Mouse (Mus musculus): ENCODE measurements around the gene Bmper.

Gene Bmper

DNA sequence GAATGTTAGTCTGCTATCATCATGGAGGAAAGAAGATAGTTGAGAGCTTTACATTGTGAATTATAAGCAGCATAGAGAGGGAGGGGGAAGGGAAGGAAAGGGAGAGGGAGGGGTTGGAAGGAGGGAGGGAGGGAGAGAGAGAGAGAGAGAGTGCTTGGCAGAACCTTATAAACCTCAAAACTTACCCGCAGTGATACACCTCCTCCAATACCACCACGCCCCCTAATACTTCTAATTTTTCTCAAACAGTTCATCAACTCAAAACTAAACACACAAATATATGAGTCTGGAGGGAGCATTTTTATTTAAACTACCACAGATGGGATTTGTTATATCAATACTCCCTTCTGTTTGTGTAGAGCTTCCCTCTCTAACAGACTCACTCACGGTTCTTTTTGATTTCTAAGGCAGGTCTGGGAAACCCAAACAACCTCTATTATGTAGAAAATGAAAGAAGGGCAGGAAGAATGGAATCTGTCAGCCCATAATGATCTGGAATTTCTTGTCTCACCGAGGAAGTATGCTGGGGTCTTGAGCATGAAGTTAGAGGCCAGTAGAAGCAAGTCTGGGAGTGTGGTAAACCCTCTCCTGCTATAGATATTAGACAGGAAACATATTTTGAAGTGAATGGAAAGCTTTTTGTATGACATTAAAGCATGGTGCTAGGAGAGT, 152.0 kb downstream of the Bmper start:
- no peak for DNase-seq (ENCODE audit: low spot score)

DNA sequence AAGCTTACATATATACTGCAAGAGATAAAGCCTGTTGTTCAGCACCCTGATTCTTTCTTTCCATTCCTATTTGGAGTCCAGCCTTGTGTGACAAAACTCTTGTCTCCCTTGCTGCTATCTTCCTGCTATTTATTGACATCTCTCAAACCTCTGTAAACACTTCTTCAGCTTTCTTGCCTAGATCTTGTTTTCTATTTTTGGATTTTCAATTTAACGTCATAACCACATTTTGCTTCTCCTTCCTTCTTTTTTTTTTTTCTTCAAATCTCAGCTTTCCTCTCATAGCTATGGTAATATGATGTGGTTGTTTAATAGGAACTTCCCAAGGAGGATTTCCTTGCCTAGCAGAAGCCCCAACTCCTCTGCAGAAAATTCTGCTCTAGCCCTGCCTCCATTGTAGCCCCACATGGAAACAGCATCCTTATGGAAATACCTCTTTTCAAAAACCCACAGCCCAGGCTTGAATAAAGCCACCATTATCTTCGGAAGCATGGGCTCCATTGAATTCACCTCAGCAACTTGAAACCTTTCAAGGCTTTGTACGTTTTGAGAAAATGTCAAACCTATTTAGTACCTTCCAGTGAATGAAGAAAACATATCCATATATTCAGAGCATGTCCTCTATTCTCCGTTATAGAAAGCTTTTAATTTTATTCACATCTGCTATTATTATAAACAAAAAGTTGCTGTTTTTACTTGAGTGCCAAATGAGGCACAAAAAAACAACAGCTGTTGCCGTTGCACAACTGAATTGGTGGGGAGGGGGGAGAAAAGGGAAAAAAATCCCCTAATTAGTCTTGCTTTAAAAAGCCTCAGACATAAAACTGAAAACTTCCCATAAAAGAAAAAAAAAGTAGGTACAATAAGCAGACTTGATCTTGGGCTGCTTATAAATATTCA, 155.2 kb downstream of the Bmper start:
- no peak for DNase-seq (ENCODE audit: low spot score)

DNA sequence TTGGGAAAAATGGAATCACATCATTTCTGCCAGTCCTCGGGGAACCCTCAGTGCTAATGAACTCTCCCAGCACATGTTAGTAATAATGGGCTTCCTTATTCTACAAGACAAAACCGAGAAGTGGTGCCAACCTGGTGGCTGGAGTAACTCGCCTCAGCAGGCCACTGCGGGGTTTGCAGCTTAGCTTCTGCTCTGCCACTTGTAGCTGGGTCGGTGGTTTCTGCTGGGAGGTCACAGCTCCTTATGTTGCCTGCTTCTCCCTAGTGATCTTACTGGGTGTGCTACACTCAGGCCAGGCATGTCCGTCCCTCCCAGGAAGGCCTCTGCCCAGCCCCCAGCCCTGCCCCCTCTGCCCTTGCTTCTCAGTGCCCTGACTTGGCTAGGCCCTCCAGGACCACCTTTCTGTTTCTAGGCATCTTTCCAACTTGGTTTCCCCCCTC, 155.9 kb downstream of the Bmper start:
- peak; percentile 42 for DNase-seq (ENCODE audit: low spot score)

DNA sequence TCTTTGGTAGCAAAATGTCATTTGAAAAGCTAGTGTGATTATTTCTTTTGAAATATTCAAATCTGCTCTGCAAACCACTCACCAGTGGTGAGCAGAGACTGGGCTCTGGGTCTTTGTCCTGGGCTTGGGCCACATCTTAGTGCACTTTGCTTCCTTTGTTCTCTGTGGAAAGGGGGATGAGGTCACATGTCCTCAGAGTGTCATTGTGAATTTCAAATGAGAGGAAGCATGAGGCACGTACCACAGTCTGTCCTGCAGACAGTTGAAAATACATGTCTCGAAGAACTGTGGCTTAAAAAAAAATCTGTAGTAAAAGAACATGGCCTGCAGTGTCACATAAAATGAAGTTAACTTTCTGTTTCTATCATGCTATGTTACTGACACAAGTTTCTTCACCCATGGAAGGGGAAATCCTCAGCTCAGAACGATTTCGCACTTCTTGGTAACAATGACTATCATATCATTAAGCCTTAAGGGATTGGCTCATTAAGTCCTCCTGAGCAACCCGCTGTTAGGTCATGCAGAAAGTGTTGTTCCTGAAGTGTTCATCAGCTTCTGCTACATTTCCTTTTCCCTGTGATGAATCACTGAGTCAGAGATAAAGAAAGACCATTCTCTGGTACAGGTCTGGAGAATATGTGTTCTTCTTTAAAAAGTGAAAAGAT, 157.4 kb downstream of the Bmper start:
- DNase-seq (ENCODE audit: low spot score), result no peak

DNA sequence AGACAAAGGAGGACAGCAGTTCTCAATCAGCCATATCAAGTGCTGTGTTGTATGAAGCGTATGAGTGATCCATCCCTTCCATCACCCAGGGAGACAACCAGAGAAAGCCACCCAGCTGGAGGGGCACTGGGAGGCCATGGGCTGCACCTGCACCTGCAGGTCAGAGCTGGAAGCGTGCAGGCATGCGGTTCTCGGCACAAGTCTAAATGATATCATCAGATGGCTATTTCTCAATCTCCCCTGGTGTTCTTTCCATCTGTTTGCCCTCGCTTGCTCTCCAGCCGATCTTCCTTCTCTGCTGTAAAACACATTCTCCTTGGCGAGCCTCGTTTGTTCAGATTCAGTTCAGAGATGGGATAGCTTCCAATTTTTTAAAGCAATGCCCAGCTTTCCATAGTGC, 160.4 kb downstream of the Bmper start:
- no peak for DNase-seq (ENCODE audit: low spot score)

DNA sequence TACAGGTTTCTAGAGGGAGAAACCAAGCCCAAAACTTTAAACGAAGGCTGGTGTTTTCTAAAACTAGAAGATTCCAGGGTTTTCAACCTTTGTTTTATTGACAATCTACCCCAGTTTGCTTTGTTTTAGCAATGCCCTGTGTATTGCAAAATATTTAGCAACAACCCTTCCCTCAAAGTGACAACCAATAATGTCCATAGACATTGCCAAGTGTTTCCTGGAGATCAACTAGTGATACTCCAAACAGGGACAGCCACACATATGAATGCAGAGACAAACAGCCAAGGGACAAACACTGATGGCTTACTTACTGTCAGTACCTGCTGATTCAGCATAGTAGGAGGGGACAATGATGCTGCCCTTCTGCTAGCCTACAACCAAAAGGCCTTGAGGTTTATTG, 161.0 kb downstream of the Bmper start:
- no peak for DNase-seq (ENCODE audit: low spot score)

DNA sequence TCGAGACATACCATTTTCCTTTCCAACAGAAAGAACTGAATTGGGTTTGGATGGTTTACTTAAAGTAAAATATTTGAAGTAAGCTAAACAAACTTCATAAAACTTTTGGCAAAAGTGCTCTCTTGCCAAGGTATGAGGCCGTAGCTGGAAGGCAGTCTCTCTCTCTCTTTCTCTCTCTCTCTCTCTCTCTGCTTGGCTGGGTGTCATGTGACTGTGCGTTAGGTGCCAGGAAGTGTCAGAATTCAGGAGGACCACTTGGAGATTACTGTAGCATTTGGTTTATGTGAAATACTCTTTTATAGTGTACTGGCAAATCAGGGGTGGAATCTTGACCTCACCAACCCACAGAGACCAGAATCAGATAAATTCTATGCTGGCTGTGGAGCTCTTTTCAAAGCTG, 162.0 kb downstream of the Bmper start:
- no peak for DNase-seq (ENCODE audit: low spot score)

DNA sequence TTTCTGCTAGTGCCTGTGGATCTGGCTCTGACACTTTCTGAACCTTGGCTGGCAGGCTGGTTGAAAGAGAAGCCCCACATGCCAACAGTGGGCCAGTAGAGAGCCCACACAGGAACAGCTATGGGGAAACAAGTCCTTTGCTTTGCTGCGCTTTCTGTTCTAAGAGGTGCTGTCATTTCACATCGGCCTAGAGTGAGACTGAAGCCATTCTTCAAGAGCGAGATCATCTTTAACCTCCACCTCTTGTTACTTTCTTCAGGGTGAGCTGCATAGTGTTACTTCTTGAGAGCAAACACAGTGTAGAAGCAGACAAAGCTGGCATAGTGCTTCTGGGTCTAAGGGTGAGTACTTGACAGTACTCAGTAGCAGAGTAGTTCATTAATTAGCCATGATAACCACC, 163.3 kb downstream of the Bmper start:
- DNase-seq (ENCODE audit: low spot score), result no peak

DNA sequence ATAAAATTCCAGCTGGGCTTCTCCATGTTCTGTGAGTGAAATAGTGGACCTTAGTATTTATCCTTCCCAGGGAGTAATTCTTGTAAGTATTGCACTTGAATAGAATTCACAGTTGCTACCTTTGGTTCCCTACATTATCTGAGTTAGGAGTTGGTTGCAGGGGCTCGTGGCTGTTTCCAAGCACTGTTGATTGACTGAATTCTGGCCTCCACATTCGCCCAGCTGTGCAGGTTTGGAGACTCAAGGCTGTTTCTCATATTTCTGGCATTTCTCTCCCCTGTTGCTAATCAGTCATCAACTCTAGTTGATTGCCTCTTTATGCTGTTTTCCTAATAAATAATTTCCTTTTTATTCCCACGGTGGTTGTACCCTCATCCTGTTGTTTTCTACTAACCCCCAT, 167.2 kb downstream of the Bmper start:
- DNase-seq (ENCODE audit: low spot score), result no peak

DNA sequence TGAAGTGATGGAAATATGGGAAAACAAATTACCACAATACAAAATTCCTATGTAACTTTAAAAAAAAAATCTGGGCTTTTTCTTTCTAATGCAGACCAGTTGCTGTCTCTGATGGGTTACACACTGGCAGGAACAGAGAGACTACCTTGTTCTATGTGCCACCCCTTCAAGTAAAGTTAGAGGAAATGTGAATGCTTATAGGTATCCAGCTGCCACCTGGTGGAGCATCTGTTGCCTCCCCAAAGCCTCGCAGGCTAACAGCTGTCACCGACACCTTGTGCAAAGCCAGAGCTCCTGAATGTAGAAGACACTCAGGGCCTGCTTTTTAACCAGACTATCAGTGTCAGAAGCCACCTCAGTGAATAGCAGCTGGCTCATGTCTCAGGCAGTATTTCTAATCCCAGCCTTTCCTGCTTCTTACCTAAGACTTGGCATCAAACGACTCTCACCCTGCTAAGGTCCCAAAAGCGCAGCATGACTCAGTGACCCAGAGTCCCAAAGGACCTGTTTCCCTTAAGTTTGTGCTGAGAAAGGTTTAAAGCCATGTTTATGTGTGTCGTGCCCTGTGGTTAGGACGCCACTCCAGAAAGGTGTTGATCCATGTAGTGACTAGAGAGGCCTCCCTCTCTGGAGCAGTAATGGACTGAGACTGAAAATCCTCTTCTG, 171.9 kb downstream of the Bmper start:
- no peak for DNase-seq (ENCODE audit: low spot score)

DNA sequence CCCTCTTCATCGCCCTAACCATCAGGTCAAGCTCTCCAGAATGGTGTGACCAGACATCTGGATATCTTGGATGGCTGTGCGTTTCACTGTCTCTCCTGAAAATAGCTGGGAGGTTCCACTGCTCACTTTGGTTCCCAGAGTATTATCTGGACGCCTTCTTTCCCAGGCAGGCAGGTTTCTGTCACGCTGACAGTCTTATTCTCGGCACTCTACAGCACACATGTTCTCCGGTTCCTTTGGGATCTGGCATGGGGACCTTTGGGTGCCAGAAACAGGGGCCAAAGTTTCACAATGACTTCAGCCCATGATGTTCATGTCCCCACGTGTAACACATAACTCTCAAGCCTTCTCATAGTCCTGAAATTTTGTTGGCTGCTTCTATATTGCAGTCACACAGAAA, 173.3 kb downstream of the Bmper start:
- no peak for DNase-seq (ENCODE audit: low spot score)

DNA sequence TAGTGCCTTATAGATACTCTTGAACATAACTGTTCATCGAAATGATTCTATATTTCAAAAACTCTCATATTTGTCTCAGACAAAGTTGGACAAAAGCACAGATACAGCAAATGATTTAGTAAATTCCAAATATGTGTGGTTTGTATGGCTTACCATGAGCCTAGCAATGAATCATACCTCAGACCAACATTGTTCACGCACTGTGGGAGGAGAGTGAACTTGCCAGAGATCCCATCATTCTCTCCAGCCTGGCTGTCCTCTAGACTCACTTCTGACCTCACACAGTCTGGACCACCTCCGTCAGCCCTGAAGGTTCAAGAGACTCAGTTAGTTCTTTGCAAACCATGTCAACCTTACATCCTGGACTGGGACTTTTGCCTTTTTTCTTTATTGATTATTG, 175.0 kb downstream of the Bmper start:
- DNase-seq (ENCODE audit: low spot score), result no peak

DNA sequence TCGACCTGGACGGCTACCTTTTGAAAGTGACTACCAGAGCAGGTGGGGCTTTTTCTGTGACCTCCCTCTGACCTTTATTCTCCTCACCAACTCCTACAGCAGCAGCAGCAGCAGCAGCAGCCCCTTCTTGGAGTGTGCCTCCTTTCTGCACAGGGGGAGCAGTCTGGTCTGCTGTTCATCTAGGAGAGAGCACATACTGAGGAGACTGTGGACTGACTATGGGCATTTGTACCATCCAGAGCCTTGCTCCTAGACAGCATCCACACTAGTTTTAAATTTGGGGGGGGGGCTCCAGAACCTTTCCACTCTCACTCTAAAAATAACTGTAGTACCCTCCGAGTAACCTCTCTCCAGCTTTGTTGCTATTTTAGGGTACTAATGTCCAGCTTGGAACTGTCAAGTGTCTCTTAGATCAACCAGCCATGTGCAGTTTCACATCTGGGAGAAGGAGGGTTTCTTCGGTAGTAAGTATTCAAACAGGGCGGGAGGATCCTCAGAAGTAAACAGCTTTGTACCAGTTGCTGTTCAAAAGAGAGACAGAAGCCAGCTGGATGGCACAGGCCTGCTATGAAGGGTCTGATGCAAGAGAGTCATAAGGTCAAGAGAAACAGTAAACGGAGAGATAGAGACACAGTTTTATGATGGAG, 176.9 kb downstream of the Bmper start:
- DNase-seq (ENCODE audit: low spot score), result no peak

DNA sequence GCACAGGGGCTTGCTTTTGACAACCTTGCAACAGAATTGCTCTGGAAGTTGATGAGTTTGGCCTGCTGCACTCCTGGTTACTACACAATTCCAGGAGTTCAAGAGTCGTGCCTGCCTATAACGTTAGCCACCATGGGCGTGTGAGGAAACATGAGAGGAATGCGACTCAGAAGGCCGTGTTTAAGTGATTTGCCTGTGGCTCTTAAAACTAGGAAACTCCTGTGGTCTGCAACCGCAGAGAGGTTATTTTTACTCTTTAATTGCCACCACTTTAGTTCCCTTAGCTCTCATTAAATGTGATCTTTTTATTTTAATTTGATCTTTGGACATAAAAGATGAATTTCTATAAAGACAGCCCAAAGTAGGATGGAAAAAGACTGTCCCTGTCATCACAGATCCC, 184.5 kb downstream of the Bmper start:
- DNase-seq (ENCODE audit: low spot score), result no peak

DNA sequence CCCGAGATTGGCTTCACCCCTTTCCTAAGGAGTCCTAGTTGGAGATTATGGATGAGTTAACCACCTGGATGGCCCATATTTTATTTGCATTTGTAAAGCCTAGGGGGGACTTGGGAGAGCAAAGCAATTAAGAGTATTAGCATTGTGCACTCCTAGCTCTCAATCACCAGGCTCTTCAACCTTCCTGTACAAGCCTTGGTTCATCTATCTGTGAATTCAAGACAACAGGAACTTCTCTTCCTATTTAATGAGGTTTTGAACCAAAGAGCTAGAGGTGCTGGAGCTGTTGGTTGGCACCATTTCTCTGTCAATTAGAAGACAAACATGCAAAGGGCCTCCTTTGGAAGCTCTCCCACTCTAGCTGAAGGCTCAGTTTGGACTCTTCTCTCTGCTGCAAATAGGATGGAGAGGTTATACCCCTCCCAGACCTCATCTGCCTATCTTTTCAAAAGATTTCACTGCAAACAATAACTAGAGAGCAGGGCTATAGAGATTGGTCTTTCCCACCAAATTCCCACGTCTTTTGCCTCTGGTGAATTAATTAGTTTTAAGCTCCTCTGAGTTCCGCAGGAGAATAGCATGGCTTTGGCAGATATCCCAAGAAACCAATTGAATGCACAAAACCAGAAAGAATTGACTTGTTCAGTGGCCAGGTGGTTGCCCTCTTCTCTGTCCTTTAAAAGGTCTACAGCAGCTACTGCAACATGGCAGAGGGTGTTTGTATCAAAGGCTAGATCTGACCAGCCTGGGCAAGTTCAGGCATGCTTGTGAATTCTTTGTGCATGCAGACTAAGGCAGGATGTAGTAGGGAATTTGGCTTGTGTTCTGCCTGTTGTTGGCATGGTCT, 185.3 kb downstream of the Bmper start:
- no peak for DNase-seq (ENCODE audit: low spot score)

DNA sequence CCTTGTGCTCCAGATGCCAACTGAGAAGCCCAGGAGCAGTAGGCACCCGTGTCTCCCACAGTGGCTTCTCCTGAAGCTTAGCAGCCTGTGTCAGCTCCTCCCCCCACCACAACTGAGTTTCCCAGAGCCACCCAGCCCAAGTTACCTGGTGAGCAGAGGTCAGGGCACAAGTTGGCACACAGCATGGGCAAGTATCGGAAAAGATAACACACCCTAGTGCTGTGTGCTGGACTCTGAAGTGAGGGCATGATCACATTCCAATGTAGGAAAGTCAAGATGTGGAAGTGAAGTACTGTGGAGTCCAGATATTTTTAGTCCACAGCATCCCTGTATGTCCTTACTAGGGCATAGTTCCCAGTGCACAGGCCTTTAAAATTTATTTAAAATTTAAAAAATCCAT, 187.7 kb downstream of the Bmper start:
- DNase-seq (ENCODE audit: low spot score), result no peak

DNA sequence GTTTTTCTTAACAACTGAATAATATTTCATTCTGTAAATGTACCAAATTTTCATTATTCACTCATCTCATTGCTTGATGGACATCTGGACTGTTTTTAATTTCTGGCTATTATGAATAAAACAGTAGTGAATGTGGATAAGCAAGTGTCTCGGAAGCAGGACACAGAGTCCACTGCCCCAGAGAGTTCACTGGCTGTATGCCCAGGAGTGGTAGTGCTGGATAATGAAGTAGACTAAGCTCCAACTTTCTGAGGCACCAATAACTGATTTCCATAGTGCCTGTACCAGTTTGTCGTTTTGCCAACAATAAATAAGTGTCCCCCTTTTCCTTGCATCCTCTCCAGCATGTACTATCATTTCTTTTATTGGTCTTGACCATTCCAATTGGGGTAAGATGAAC, 190.1 kb downstream of the Bmper start:
- no peak for DNase-seq (ENCODE audit: low spot score)

DNA sequence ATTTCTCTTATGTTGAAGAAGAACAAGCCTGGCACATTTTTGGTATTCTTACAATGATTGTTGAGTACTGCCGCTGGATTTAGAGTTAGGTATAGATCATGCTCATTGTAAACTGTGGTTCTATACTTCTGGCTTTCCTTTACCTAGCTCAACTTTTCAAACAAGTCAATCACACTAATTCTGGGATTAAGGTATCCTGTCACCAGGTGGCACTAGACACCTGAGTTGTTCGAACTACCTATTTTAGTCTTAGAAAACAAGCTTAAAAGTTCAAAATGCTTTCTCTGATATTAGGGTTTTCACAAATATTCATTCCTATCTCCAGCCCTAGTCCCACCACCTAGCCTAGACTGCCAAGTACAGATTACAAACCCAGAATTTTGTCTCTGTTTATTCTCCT, 196.2 kb downstream of the Bmper start:
- no peak for DNase-seq (ENCODE audit: low spot score)

DNA sequence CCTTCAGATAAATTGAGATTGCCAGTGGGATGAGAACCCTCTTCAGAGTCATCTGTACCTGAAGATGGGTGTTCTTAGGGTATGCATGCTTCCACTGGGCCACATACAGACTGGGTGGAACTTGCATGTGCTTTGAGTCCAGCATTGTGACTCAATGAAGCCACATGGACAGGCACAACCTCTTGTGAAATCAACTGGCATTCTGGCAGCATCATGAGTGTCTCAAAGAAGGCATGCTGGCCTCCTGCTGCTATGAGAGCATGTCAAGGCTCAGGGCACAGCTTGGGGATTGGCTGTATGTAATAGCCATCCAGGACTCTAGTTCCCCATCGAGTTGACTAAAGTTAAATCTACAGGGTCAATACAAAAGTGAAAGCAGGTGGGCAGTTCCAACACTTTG, 200.9 kb downstream of the Bmper start:
- no peak for DNase-seq (ENCODE audit: low spot score)

DNA sequence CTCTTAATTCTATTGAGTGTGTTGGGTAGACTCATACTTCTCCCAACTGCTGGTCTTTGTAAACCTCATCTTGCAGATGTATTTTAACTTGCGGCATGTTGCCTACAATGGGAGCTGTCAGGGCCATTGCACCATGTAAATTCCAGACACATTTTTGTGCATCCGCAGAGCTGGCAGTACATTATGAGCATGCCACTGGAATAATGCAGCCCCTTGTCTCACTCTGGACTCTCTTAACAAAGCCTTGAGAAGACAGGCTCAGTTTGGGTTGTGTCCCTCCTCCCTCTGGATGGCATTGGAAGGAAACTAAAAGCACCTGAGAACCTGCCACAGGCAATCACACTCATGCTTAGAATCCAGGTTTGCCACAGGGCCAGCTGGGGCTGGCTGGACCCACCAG, 209.8 kb downstream of the Bmper start:
- no peak for DNase-seq (ENCODE audit: low spot score)

DNA sequence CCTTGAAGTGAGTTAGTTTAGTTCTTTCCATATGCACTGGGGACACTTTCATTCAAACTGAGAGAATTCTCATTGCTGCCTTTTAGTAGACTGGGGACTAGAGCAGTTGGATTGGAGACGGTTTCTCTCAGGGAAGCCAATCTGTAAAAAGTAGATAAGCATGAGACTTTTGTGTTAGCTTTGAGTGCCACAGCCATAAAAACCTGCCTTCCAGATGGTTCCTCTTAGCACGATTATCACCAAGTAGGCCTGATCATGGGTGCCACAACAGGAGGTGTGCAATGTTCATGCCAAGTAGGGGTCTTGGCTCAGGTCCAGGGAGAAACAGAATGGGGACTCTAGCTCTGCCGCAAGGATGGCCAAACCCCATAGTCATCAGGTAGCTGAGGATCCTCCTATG, 210.4 kb downstream of the Bmper start:
- DNase-seq (ENCODE audit: low spot score), result no peak

Measured in testis, postnatal 10 days (tissue).